ENCODE assay signal across 8 mouse cellular contexts in the genomic region with DNA sequence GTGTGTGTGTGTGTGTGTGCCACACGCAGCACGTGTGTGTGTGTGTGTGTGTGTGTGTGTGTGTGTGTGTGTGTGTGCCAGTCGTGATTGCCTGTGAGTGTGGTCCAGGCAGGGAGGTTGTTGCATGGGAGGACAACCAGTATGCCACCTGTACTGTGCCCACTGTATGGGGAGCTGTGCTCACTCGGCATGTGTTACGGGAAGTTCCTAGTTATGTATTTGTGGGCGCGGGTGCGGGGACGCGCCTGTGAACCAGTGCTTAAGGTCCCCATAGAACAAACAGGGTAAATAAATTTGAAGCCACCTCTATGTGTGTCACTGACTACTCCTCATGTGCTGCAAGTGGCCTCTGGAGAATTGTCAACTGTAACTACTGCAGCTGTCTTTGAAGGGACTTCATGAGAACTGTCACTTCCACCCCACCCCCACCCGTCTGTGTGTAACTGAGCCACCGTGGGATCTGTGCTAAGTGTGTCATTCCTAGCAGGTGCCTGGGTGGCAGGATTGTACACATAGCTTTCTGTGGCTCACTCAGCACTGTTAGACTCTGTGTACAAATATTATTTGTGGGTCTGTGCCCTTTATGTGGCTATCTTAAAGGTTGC. TPM values are rescaled to one million over a fixed set of nuclear protein-coding genes. Genes with fewer than 3 reads are reported as not detected.
DNase-seq lines count a peak whose midpoint lies in the region; ATAC-seq and TF ChIP-seq lines count a peak whose summit lies in the region.

No protein-coding gene starts in this region.

- H3K79me2 ChIP-seq in heart, adult 2 months (replicated peaks; ENCODE audit: control insufficient read depth, insufficient read depth, low read length) = no peaks in the 10 kb centered on the region; the same call in 1 of the 2 replicates
- H3K79me2 ChIP-seq in C2C12 (ENCODE audit: control insufficient read depth, insufficient read depth) = peaks cover 16% of the 10 kb centered on the region

- TF ChIP-seq EP300 in heart, adult 2 months (IDR thresholded peaks at IDR 0.05; ENCODE audit: insufficient read depth, low read depth, low read length) = no peak; the same call in 1 of the 2 replicates

- peak overlapping the region; percentile 53 for H3ac ChIP-seq in C2C12 (ENCODE audit: control insufficient read depth, insufficient read length, low read depth)

- peak overlapping the region; percentile 96 for H3K4me2 ChIP-seq in embryonic facial prominence, embryonic 14.5 days (ENCODE audit: low read depth, low read length)
- peak overlapping the region; percentile 66 for H3K4me2 ChIP-seq in limb, embryonic 12.5 days

- H3K4me1 ChIP-seq in heart, adult 2 months (ENCODE audit: control insufficient read depth, insufficient read depth, low read length) = peaks cover 19% of the 10 kb centered on the region
- peaks cover 45% of the 10 kb centered on the region for H3K4me1 ChIP-seq in embryonic facial prominence, embryonic 14.5 days (ENCODE audit: control insufficient read depth, insufficient read depth, low read length)
- peaks cover 58% of the 10 kb centered on the region for H3K4me1 ChIP-seq in limb, embryonic 12.5 days (replicated peaks)
- H3K4me1 ChIP-seq in olfactory bulb, adult 2 months (ENCODE audit: control insufficient read depth, insufficient read depth, low read length) = peaks cover 50% of the 10 kb centered on the region

- H3K79me3 ChIP-seq in C2C12 (ENCODE audit: low read depth) = peaks cover 13% of the 10 kb centered on the region

- no peaks in the 10 kb centered on the region for H3K9me3 ChIP-seq in embryonic facial prominence, embryonic 14.5 days (ENCODE audit: control insufficient read depth, low read length)
- no peaks in the 10 kb centered on the region for H3K9me3 ChIP-seq in limb, embryonic 12.5 days

- WGBS in heart, adult 2 months = 7% methylated on average over 10 of the region's 12 CpGs
- 15% methylated on average over 10 of the region's 12 CpGs for WGBS in embryonic facial prominence, embryonic 14.5 days
- WGBS in limb, embryonic 12.5 days = 56% methylated on average over 10 of the region's 12 CpGs
- WGBS in olfactory bulb, adult 2 months = 29% methylated on average over 12 of the region's 12 CpGs

- H3K9ac ChIP-seq in heart, adult 2 months (ENCODE audit: low read depth, low read length) = peak overlapping the region; percentile 58
- H3K9ac ChIP-seq in embryonic facial prominence, embryonic 14.5 days (ENCODE audit: low read depth, low read length) = peak overlapping the region; percentile 69
- peak overlapping the region; percentile 63 for H3K9ac ChIP-seq in limb, embryonic 12.5 days (replicated peaks)

- H3K27ac ChIP-seq in heart, adult 2 months = peak overlapping the region; percentile 93
- H3K27ac ChIP-seq in embryonic facial prominence, embryonic 14.5 days (replicated peaks; ENCODE audit: low read depth, low read length) = peak overlapping the region; percentile 99
- H3K27ac ChIP-seq in limb, embryonic 12.5 days = peak overlapping the region; percentile 99
- H3K27ac ChIP-seq in olfactory bulb, adult 2 months (ENCODE audit: insufficient read depth, low read depth, low read length) = peak overlapping the region; percentile 94

- TF ChIP-seq POLR2A in heart, adult 2 months (IDR thresholded peaks at IDR 0.05; ENCODE audit: insufficient read depth, low read depth, low read length) = no peak
- TF ChIP-seq POLR2A in olfactory bulb, adult 2 months (IDR thresholded peaks at IDR 0.05; ENCODE audit: insufficient read depth, low read depth, low read length) = no peak

- no peaks in the 10 kb centered on the region for H3K27me3 ChIP-seq in heart, adult 2 months (ENCODE audit: control insufficient read depth, insufficient read depth, low read length)
- H3K27me3 ChIP-seq in C2C12 (ENCODE audit: control insufficient read depth, insufficient read depth, insufficient read length) = no peaks in the 10 kb centered on the region
- H3K27me3 ChIP-seq in embryonic facial prominence, embryonic 14.5 days (replicated peaks; ENCODE audit: control insufficient read depth, insufficient read depth, low read length) = no peaks in the 10 kb centered on the region
- no peaks in the 10 kb centered on the region for H3K27me3 ChIP-seq in limb, embryonic 12.5 days

- no peak for DNase-seq in heart, adult 2 months
- no peak for DNase-seq in heart, adult 18-20 months
- DNase-seq in embryonic facial prominence, embryonic 14.5 days (ENCODE audit: low spot score) = peak; percentile 62
- DNase-seq in frontal cortex, postnatal 25 days (ENCODE audit: low spot score in 2 of 2) = no peak
- no peak for DNase-seq in adrenal gland, postnatal 36 days

- 0 out of 2 replicates have a peak, but pooled peaks cover 5% of the 10 kb centered on the region for H3K36me3 ChIP-seq in heart, adult 2 months (ENCODE audit: control insufficient read depth, insufficient read depth, low read length)
- peaks cover 7% of the 10 kb centered on the region for H3K36me3 ChIP-seq in C2C12 (ENCODE audit: control insufficient read depth, insufficient read depth)
- H3K36me3 ChIP-seq in embryonic facial prominence, embryonic 14.5 days (ENCODE audit: control insufficient read depth, insufficient read depth, low read length) = peaks cover 27% of the 10 kb centered on the region
- H3K36me3 ChIP-seq in limb, embryonic 12.5 days = peaks cover 24% of the 10 kb centered on the region

- ATAC-seq in embryonic facial prominence, embryonic 14.5 days (ENCODE audit: low read depth) = peak; percentile 6; the same call in 1 of the 2 replicates
- ATAC-seq in limb, embryonic 12.5 days (ENCODE audit: insufficient number of reproducible peaks, insufficient read depth, low FRiP score, low TSS enrichment, low read depth) = no peak

- H3K4me3 ChIP-seq in heart, adult 2 months = no peak overlapping the region
- no peak overlapping the region for H3K4me3 ChIP-seq in C2C12 (ENCODE audit: insufficient read depth, poor library complexity, severe bottlenecking)
- H3K4me3 ChIP-seq in embryonic facial prominence, embryonic 14.5 days (ENCODE audit: low read depth, low read length) = peak overlapping the region; percentile 39
- peak overlapping the region; percentile 38 for H3K4me3 ChIP-seq in limb, embryonic 12.5 days (replicated peaks)
- peak overlapping the region; percentile 25; the same call in 1 of the 2 replicates for H3K4me3 ChIP-seq in olfactory bulb, adult 2 months (ENCODE audit: insufficient read depth, low read depth, low read length)

- TF ChIP-seq CTCF in heart, adult 2 months (IDR thresholded peaks at IDR 0.05) = no peak
- TF ChIP-seq CTCF in C2C12 (IDR thresholded peaks at IDR 0.05; ENCODE audit: control insufficient read depth, insufficient read depth, insufficient read length) = no peak
- no peak for TF ChIP-seq CTCF in olfactory bulb, adult 2 months (IDR thresholded peaks at IDR 0.05; ENCODE audit: insufficient read depth, low read depth, low read length)

- intact Hi-C loops in heart, adult 2 months (cut with DNase I) = loop anchor here (5.0 kb wide), 1 partner anchor 430 kb away; no protein-coding TSS in a partner anchor

RNA-seq across cellular contexts. Expression of gene Zfp36, which starts 2.4 kb away (rescaled TPM):
- total RNA-seq in heart, adult 2 months (2021) = 10 to 100 TPM; 19.4 to 26.3 TPM
- 26.1 and 28.2 TPM in 2 replicates for polyA plus RNA-seq in heart, adult 2 months (2012; rRNA removed)
- total RNA-seq in heart, adult 18-20 months (2021) = 10 to 100 TPM; 18.4 to 27.3 TPM
- polyA plus RNA-seq in C2C12 (2012; fragmentation: generic; extraction: Trizol) = 11.2 TPM
- polyA plus RNA-seq in embryonic facial prominence, embryonic 14.5 days (2014; fragmentation: Nextera tagmentation; extraction: Ambion mirVana) = 13.5 and 14.4 TPM in 2 replicates
- 7.1 and 7.7 TPM in 2 replicates for polyA plus RNA-seq in limb, embryonic 12.5 days (2016; fragmentation: Nextera tagmentation; extraction: Ambion mirVana)
- not detected in 2 replicates for polyA plus RNA-seq in olfactory bulb, adult 2 months (2012; ENCODE audit: insufficient read depth, insufficient read length, low replicate concordance, missing spikeins)
- 10 to 100 TPM; 19.0 to 26.1 TPM for total RNA-seq in adrenal gland, postnatal 36 days (2021)

RNA-seq across cellular contexts. Expression of gene Plekhg2, which starts 10.1 kb away (rescaled TPM):
- total RNA-seq in heart, adult 2 months (2021) = 10 to 100 TPM; 10.4 to 14.3 TPM
- 15.9 and 16.3 TPM in 2 replicates for polyA plus RNA-seq in heart, adult 2 months (2012; rRNA removed)
- total RNA-seq in heart, adult 18-20 months (2021) = 10 to 100 TPM; 11.3 to 13.4 TPM
- 29.0 TPM for polyA plus RNA-seq in C2C12 (2012; fragmentation: generic; extraction: Trizol)
- 41.1 and 51.3 TPM in 2 replicates for polyA plus RNA-seq in embryonic facial prominence, embryonic 14.5 days (2014; fragmentation: Nextera tagmentation; extraction: Ambion mirVana)
- 96.9 and 106 TPM in 2 replicates for polyA plus RNA-seq in limb, embryonic 12.5 days (2016; fragmentation: Nextera tagmentation; extraction: Ambion mirVana)
- polyA plus RNA-seq in olfactory bulb, adult 2 months (2012; ENCODE audit: insufficient read depth, insufficient read length, low replicate concordance, missing spikeins) = not detected in 2 replicates
- 10 to 100 TPM; 19.0 to 27.2 TPM for total RNA-seq in adrenal gland, postnatal 36 days (2021)

RNA-seq across cellular contexts. Expression of gene Med29, which starts 10.1 kb away (rescaled TPM):
- total RNA-seq in heart, adult 2 months (2021) = 10 to 100 TPM; 20.8 to 21.5 TPM
- polyA plus RNA-seq in heart, adult 2 months (2012; rRNA removed) = 48.8 and 50.4 TPM in 2 replicates
- 10 to 100 TPM; 21.8 TPM for total RNA-seq in heart, adult 18-20 months (2021)
- polyA plus RNA-seq in C2C12 (2012; fragmentation: generic; extraction: Trizol) = 55.6 TPM
- 44.1 and 48.2 TPM in 2 replicates for polyA plus RNA-seq in embryonic facial prominence, embryonic 14.5 days (2014; fragmentation: Nextera tagmentation; extraction: Ambion mirVana)
- 45.4 and 51.6 TPM in 2 replicates for polyA plus RNA-seq in limb, embryonic 12.5 days (2016; fragmentation: Nextera tagmentation; extraction: Ambion mirVana)
- not detected in 2 replicates for polyA plus RNA-seq in olfactory bulb, adult 2 months (2012; ENCODE audit: insufficient read depth, insufficient read length, low replicate concordance, missing spikeins)
- 10 to 100 TPM; 33.6 to 47.4 TPM for total RNA-seq in adrenal gland, postnatal 36 days (2021)

RNA-seq across cellular contexts. Expression of gene Paf1, which starts 10.3 kb away (rescaled TPM):
- total RNA-seq in heart, adult 2 months (2021) = 10 to 100 TPM; 41.3 to 42.1 TPM
- 63.8 and 67.0 TPM in 2 replicates for polyA plus RNA-seq in heart, adult 2 months (2012; rRNA removed)
- total RNA-seq in heart, adult 18-20 months (2021) = 10 to 100 TPM; 39.5 to 44.5 TPM
- 44.3 TPM for polyA plus RNA-seq in C2C12 (2012; fragmentation: generic; extraction: Trizol)
- 52.1 and 54.1 TPM in 2 replicates for polyA plus RNA-seq in embryonic facial prominence, embryonic 14.5 days (2014; fragmentation: Nextera tagmentation; extraction: Ambion mirVana)
- 83.0 and 86.8 TPM in 2 replicates for polyA plus RNA-seq in limb, embryonic 12.5 days (2016; fragmentation: Nextera tagmentation; extraction: Ambion mirVana)
- 1,326 TPM in 1 of 2 replicates, not detected in the other for polyA plus RNA-seq in olfactory bulb, adult 2 months (2012; ENCODE audit: insufficient read depth, insufficient read length, low replicate concordance, missing spikeins)
- 10 to 100 TPM; 67.3 to 77.7 TPM for total RNA-seq in adrenal gland, postnatal 36 days (2021)

RNA-seq across cellular contexts. Expression of gene Rps16, which starts 32.0 kb away (rescaled TPM):
- total RNA-seq in heart, adult 2 months (2021) = 100 to 1,000 TPM; 496 to 556 TPM
- 312 and 411 TPM in 2 replicates for polyA plus RNA-seq in heart, adult 2 months (2012; rRNA removed)
- 100 to 1,000 TPM; 517 to 602 TPM for total RNA-seq in heart, adult 18-20 months (2021)
- polyA plus RNA-seq in C2C12 (2012; fragmentation: generic; extraction: Trizol) = 6,019 TPM
- 1,196 and 1,252 TPM in 2 replicates for polyA plus RNA-seq in embryonic facial prominence, embryonic 14.5 days (2014; fragmentation: Nextera tagmentation; extraction: Ambion mirVana)
- 915 and 927 TPM in 2 replicates for polyA plus RNA-seq in limb, embryonic 12.5 days (2016; fragmentation: Nextera tagmentation; extraction: Ambion mirVana)
- polyA plus RNA-seq in olfactory bulb, adult 2 months (2012; ENCODE audit: insufficient read depth, insufficient read length, low replicate concordance, missing spikeins) = 767 TPM in 1 of 2 replicates, not detected in the other
- 1,000 to 10,000 TPM; 1,072 to 1,115 TPM for total RNA-seq in adrenal gland, postnatal 36 days (2021)

Comparison
In these comparisons a context has a peak if more than half of its experiments do, and no peak if none do; other contexts are left out.
1. H3K4me3 ChIP-seq: peak in embryonic facial prominence, embryonic 14.5 days (single experiment), limb, embryonic 12.5 days (single experiment) and olfactory bulb, adult 2 months (single experiment); none in heart, adult 2 months (single experiment) and C2C12 (single experiment).
2. Peak in every context shown above with its lines, with median percentiles within 50 percentile points of each other: H3K27ac ChIP-seq and H3K9ac ChIP-seq.